Mouse (Mus musculus) left cerebral cortex, adult 11 months (tissue): ENCODE measurements around the gene Cbl.
"Not testable (repeated sequence)": the region's sequence is repeated elsewhere in the genome, so short reads cannot be mapped to it uniquely, and the experiment has no call there.

Experiments
- DNase-seq: peaks from one replicate; pipeline ENCODE4 v3.0.0; 2022; ENCODE audit warnings: low spot score

The Cbl gene

GRCm38 (mm10) chr9:44130034-44130433 is 103.8 kb downstream of the Cbl start:
- DNase-seq, result no peak

- DNase-seq, result no peak
Observed at GRCm38 (mm10) chr9:44129633-44130032, 104.2 kb downstream of the Cbl start.

- DNase-seq, result no peak
Observed at GRCm38 (mm10) chr9:44127351-44127801, 106.5 kb downstream of the Cbl start.

DNA sequence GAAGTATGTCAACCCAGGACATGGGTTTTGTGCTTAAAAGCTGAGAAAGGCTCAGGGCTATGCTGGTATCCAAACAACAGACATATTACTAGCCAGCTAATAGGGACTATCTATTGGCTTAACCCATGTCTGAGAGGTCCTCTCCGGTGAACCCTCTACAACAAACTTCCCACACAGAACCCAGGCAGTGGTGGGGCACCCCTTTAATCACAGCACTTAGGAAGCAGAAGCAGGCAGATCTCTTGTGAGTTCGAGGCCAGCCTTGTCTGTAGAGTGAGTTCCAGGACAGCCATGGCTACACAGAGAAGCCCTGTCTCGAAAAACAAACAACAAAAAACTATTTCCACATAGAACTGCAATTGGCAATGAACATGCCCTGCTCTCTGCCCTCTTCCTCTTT is 107.1 kb downstream of the Cbl start:
- DNase-seq, result no peak

GRCm38 (mm10) chr9:44125546-44126428 is 108.1 kb downstream of the Cbl start:
- DNase-seq, result peak; percentile 79

DNA sequence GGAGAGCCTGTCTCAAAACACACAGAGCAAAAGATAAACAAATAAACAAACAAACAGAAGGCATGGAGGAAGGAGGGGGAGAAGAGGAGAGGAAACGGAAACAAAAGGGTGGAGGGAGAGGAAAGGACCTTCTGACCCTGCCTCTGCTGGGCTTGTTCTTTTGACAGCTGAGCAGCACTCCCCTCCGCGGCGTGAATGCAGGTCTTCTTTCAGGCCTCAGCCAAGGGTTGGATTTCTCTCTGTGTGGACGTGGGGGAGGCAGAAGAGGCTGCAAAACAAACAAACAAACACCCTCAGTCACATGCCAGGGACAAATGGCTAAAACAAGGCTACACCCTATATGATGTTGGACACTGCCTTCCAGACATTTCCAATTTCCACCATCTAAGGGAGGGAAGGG is 108.8 kb downstream of the Cbl start:
- DNase-seq, result no peak

DNA sequence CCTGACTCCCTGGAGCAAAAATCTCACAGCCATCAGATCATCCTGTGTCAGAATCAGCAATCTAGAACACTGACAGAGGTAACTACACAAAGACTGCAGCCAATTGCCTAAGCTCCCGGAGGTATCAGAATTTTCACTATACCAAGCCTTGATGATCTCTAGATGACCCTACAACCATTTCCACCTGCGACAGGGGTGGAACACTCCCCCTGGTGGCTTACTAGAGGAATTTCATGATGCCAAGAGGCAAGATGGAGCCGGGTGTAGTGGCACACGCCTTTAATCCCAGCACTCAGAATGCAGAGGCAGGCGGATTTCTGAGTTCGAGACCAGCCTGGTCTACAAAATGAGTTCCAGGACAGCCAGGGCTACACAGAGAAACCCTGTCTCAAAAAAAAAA is 109.5 kb downstream of the Cbl start:
- DNase-seq, result no peak

GRCm38 (mm10) chr9:44119948-44120465 is 113.8 kb downstream of the Cbl start:
- no peak for DNase-seq

GRCm38 (mm10) chr9:44119011-44119410 is 114.8 kb downstream of the Cbl start:
- DNase-seq, result no peak

DNA sequence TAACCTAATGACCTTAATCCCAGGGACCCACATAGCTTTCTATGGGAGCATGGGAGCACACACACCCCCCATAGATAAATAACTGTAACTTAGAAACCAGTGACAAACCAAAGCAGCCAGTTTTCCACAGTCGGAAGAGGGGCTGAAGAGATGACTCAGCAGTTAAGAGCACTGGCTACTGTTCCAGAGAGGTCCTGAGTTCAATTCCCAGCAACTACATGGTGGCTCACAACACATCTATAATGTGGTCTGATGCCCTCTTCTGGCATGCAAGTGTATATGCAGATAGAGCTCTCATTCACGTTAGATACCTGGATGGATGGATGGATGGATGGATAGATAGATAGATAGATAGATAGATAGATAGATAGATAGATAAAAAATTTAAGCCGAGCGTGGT is 117.7 kb downstream of the Cbl start:
- DNase-seq, result no peak

DNA sequence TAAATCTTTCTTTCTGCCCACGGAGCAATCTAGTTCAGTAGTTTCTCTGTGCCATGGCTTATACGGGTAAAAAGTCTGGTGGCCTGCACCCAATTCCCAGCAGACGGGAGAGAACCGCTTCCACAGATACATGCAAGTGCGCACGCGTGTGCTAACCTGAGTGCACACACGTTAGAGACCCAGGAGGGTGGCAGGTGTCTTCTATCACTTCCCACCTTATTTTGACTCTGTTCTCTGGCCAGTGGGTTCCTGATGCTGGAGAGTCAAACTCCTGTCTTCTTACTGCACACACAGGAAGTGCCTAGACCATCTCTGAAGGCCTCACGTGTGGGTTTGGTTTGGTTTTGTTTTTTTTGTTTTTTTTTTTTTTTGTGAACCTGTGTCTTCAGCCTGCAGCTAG is 118.2 kb downstream of the Cbl start:
- no peak for DNase-seq

- DNase-seq, result no peak
Observed at GRCm38 (mm10) chr9:44114453-44114852, 119.4 kb downstream of the Cbl start.

- DNase-seq, result peak; percentile 96
Observed at GRCm38 (mm10) chr9:44113105-44113789, 120.6 kb downstream of the Cbl start, which contains the start of the genes Gm49380 and Rnf26. Gm49380 (minus strand) TSS chr9:44113500. Rnf26 (minus strand) TSS chr9:44113517.

GRCm38 (mm10) chr9:44111909-44112308 is 121.9 kb downstream of the Cbl start:
- DNase-seq, result not testable (repeated sequence)

DNA sequence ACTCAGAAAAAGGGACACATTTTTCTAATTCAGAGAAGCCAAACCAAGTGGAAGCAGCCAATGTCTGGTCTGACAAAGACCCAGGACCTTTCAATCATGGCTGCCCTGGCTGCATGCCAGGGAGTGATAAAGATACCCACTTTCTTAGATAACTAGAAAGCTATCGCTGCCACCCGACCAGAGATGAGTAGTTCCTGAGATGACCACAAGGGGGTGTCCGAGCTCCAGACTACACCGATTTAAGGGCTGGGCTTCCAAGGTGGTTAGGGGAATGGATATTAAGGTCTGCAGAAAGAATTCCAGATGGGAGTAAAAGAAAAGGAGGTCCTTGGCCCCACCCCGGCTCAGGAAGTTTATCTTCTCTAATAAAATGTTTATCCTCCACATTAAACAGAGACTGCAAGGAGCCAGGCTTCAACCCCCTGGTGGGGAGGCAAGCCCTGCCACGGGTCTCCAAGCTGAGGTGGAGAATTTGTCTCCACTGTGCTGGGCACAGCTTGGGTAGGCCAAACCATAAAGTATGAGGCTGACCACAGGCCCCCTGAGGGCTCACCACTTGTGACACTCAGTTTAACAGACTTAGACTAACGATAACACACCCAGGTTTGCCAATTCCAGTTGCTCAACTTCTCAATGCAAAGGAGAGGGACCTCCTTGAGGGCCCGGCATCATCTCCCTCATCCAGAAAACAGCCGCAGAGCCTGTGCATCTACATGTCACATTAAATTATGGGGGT is 124.3 kb downstream of the Cbl start:
- no peak for DNase-seq

DNA sequence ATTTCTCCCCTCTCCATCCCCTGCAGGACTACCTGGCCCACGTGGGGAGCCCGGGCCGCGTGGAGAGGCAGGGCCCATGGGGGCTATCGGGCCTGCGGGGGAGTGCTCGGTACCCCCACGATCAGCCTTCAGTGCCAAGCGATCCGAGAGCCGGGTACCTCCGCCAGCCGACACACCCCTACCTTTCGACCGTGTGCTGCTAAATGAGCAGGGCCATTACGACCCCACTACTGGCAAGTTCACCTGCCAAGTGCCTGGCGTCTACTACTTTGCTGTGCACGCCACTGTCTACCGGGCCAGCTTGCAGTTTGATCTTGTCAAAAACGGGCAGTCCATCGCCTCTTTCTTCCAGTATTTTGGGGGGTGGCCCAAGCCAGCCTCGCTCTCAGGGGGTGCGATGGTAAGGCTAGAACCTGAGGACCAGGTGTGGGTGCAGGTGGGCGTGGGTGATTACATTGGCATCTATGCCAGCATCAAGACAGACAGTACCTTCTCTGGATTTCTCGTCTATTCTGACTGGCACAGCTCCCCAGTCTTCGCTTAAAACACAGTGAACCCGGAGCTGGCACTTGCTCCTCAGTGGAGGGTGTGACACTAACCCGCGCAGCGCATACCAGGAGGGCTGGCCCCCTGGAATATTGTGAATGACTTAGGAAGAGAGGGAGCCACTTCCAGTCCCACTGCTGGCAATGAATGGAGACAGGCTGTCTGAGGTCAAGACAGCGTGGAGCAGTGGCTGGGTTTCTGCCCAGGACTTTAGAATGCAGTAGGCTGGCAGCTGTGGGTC is 125.4 kb downstream of the Cbl start:
- DNase-seq, result no peak

DNA sequence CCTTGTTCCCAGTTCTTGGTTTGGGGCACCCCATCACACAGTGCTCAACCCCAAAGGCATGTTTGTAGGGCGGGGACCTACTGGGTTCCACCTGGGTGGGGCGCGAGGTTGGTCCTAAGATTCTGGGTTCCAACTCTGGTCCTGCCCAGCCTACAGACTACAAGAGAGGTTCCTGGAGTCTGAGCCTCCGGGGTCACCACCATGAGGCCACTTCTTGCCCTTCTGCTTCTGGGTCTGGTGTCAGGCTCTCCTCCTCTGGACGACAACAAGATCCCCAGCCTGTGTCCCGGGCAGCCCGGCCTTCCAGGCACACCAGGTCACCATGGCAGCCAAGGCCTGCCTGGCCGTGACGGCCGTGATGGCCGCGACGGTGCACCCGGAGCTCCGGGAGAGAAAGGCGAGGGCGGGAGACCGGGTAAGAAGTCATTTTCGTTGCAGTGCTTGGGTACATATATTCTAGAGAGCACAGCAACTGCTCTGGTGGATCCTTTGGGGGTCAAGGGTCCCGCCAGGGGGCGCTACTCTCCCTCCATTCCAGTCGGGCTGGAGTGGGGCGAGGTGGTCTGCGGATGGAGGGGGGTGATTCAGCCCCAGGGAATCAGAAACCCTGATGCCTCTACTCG is 126.2 kb downstream of the Cbl start:
- DNase-seq, result no peak

DNA sequence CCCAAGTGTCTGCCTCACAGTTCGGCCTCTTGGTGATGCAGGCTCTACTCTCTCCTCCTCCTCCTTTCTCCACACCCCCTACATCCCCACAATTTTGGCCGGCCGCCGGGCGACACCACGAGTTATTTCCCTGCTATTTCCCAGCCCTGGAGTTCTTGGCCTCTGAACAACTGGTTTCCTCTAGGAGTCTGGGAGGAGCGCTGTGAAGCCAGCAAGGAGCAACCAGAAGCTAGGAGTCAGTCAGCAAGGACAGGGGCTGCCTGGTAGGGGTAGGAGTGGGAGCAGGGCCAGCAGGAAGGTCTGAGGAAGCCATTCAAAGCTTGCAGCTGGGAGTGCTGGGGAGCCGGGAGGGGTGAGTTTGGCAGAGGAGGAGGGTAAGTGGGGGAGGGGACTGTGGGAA is 126.7 kb downstream of the Cbl start, which contains the start of gene C1qtnf5:
Gene C1qtnf5, plus strand, starts transcription at position 136 of the 400 bp plus-strand sequence.
- no peak for DNase-seq

DNA sequence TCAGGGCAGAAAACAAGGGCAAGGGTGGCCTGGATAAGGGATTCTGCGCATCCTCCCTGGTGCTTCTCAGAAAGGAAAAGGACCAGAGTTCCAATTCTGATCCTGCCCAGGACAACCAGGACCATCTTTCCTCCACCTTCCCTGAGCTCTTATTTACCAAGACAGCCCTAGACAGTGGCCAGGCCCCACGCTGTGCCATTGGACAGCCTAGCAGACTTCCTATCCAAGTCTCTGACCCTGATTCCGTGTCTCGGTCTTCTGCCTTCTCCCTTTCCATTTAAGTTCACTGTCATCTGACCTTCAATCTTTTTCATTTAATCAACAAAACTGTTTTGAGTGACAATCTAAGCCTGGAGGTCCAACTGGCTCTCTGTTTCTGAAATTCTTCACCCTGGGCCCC is 127.3 kb downstream of the Cbl start:
- no peak for DNase-seq

GRCm38 (mm10) chr9:44106182-44106581 is 127.7 kb downstream of the Cbl start:
- no peak for DNase-seq

DNA sequence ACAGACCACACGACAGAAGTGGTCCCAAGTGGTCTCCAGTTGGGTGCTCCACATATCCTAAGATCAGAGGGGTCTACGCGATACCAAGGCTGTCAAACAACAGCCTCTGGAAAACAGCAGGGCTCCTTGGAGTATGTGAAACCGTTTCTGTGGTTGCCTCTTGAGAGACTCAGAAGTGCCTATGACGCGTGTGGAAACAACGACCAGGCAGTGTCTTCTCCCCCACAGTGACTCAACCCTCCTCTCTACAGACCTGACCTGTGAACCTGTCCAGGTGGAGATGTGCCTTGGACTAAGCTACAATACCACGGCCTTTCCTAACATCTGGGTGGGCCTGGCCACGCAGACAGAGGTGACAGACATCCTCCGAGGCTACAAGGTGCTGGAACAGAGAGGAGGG is 128.1 kb downstream of the Cbl start:
- no peak for DNase-seq
